Mouse (Mus musculus) brain, embryonic 14.5 days (tissue): ENCODE results near the gene Lsm10.

Source experiments
- CTCF ChIP-seq: fragments of 200-500 bp; IDR thresholded peaks from 2 replicates; pipeline ENCODE4 v1.5.1; 2012; ENCODE audit warnings: inconsistent platforms, mild to moderate bottlenecking, moderate library complexity, borderline replicate concordance; ENCODE audit not compliant: insufficient read depth, insufficient read length; ENCODE audit errors: extremely low read depth
- POLR2A ChIP-seq: fragments of 200-500 bp; IDR thresholded peaks from 2 replicates; pipeline ENCODE4 v1.6.1; 2012; ENCODE audit warnings: mild to moderate bottlenecking, inconsistent platforms, borderline replicate concordance; ENCODE audit not compliant: poor library complexity, insufficient read depth, insufficient read length, severe bottlenecking; ENCODE audit errors: extremely low read depth

- TF ChIP-seq POLR2A (no peak), CTCF (no peak)
Measured at GRCm38 (mm10) chr4:126065241-126065640, 31.2 kb upstream of the Lsm10 start.
